10 mouse cellular contexts compared by ENCODE assay signal in the genomic region with DNA sequence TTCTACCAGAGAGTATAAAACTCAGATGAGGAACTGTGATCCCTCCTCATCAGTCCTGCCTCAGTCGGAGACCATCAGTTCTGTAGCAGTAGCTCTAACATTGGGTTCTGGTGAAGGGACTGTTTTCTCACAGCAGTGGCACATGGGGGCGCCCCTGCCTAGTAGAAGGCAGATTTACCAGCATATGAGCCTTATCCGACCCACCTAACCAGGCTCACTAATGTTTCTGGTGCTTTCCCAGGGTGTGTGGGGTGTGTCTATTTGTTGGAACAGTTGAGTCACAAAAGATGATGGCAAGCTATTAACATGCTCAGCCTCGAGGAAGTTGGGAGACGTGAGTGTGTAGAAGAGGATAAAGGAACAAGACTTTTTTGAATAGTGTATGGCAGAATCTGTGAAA.
DNase-seq lines count a peak whose midpoint lies in the region; ATAC-seq lines count a peak whose summit lies in the region.
"Had no signal": no experiment of that assay in that cellular context is flagged by ENCODE, and none has a peak within 500 bp of the region (broad histone marks: within the 10 kb centered on the region; RNA-seq: fewer than 3 reads in every experiment).

No protein-coding gene starts in this region.

- no peaks in the 10 kb centered on the region for H3K9me3 ChIP-seq in midbrain, embryonic 12.5 days
- H3K9me3 ChIP-seq: embryonic facial prominence, embryonic 12.5 days; liver, embryonic 13.5 days had no signal

- no peak overlapping the region for H3K4me2 ChIP-seq in midbrain, embryonic 12.5 days (replicated peaks)
- H3K4me2 ChIP-seq: embryonic facial prominence, embryonic 12.5 days; liver, embryonic 13.5 days had no signal

- no peak overlapping the region for H3K4me3 ChIP-seq in midbrain, embryonic 12.5 days
- H3K4me3 ChIP-seq: embryonic facial prominence, embryonic 12.5 days; liver, embryonic 13.5 days had no signal

- peak; percentile 0 for DNase-seq in urinary bladder, adult 18-20 months (ENCODE audit: low spot score in 2 of 2)
- DNase-seq in urinary bladder, postnatal 10 days (ENCODE audit: low spot score) = no peak
- DNase-seq in cerebellum, adult 9-10 months = peak; percentile 9
- DNase-seq in frontal cortex, postnatal 14 days (ENCODE audit: low spot score in 2 of 2) = peak; percentile 23 to 60
- DNase-seq in layer of hippocampus, postnatal 36 days = peak; percentile 48 to 56
- no peak for DNase-seq in thymus, postnatal 25 days
- DNase-seq: liver, embryonic 13.5 days had no signal

- H3K9ac ChIP-seq in midbrain, embryonic 12.5 days (replicated peaks) = no peak overlapping the region
- H3K9ac ChIP-seq: embryonic facial prominence, embryonic 12.5 days; liver, embryonic 13.5 days had no signal

- H3K27ac ChIP-seq in midbrain, embryonic 12.5 days (replicated peaks) = no peak overlapping the region
- H3K27ac ChIP-seq: embryonic facial prominence, embryonic 12.5 days; liver, embryonic 13.5 days had no signal

- ATAC-seq in midbrain, embryonic 12.5 days (ENCODE audit: low FRiP score, low read depth) = peak; percentile 86
- ATAC-seq in CD4-positive, CD25-positive, alpha-beta regulatory T cell, adult 4 months = no peak

- no peaks in the 10 kb centered on the region for H3K27me3 ChIP-seq in midbrain, embryonic 12.5 days
- H3K27me3 ChIP-seq: embryonic facial prominence, embryonic 12.5 days; liver, embryonic 13.5 days had no signal

- no peaks in the 10 kb centered on the region for H3K36me3 ChIP-seq in midbrain, embryonic 12.5 days
- H3K36me3 ChIP-seq: embryonic facial prominence, embryonic 12.5 days; liver, embryonic 13.5 days had no signal

- 27% methylated on average over 5 of the region's 5 CpGs for WGBS in midbrain, embryonic 12.5 days

- H3K4me1 ChIP-seq in midbrain, embryonic 12.5 days = peaks cover 4% of the 10 kb centered on the region; the same call in 1 of the 2 replicates
- H3K4me1 ChIP-seq: embryonic facial prominence, embryonic 12.5 days; liver, embryonic 13.5 days had no signal

Comparison
In these comparisons a context has a peak if more than half of its experiments do, and no peak if none do; other contexts are left out.
1. DNase-seq: peak in urinary bladder, adult 18-20 months (2 of 2), cerebellum, adult 9-10 months (single experiment), frontal cortex, postnatal 14 days (2 of 2) and layer of hippocampus, postnatal 36 days (2 of 2); none in urinary bladder, postnatal 10 days (single experiment) and thymus, postnatal 25 days (single experiment).